ENCODE assay signal across 8 mouse cellular contexts in genomic region chr1:41555607-41556006, GRCm38 (mm10).
DNase-seq lines count a peak whose midpoint lies in the region; ATAC-seq and TF ChIP-seq lines count a peak whose summit lies in the region.

No protein-coding gene starts in this region.

- H3K4me1 ChIP-seq in embryonic facial prominence, embryonic 14.5 days (ENCODE audit: control insufficient read depth, insufficient read depth, low read length): no peaks in the 10 kb centered on the region
- H3K4me1 ChIP-seq in embryonic facial prominence, embryonic 10.5 days: no peaks in the 10 kb centered on the region
- H3K4me1 ChIP-seq in lung, adult 2 months (ENCODE audit: control insufficient read depth, insufficient read depth, low read length): no peaks in the 10 kb centered on the region

- H3K4me3 ChIP-seq in embryonic facial prominence, embryonic 14.5 days (ENCODE audit: low read depth, low read length): no peak overlapping the region
- no peak overlapping the region for H3K4me3 ChIP-seq in embryonic facial prominence, embryonic 10.5 days
- H3K4me3 ChIP-seq in lung, adult 2 months (replicated peaks; ENCODE audit: extremely low read depth, low read depth, low read length): no peak overlapping the region

- no peaks in the 10 kb centered on the region for H3K36me3 ChIP-seq in embryonic facial prominence, embryonic 14.5 days (ENCODE audit: control insufficient read depth, insufficient read depth, low read length)
- H3K36me3 ChIP-seq in embryonic facial prominence, embryonic 10.5 days (replicated peaks): no peaks in the 10 kb centered on the region

- H3K4me2 ChIP-seq in embryonic facial prominence, embryonic 14.5 days (ENCODE audit: low read depth, low read length): no peak overlapping the region

- TF ChIP-seq POLR2A in lung, adult 2 months (IDR thresholded peaks at IDR 0.05; ENCODE audit: borderline replicate concordance, extremely low read depth, low read depth, low read length): no peak

- H3K27ac ChIP-seq in embryonic facial prominence, embryonic 14.5 days (replicated peaks; ENCODE audit: low read depth, low read length): no peak overlapping the region
- no peak overlapping the region for H3K27ac ChIP-seq in embryonic facial prominence, embryonic 10.5 days (replicated peaks)

- no peak for TF ChIP-seq CTCF in lung, adult 2 months (IDR thresholded peaks at IDR 0.05; ENCODE audit: insufficient read depth, low read length)

- no peaks in the 10 kb centered on the region for H3K9me3 ChIP-seq in embryonic facial prominence, embryonic 14.5 days (ENCODE audit: control insufficient read depth, low read length)
- no peaks in the 10 kb centered on the region for H3K9me3 ChIP-seq in embryonic facial prominence, embryonic 10.5 days

- DNase-seq in embryonic facial prominence, embryonic 14.5 days (ENCODE audit: low spot score): peak; percentile 67
- DNase-seq in embryonic facial prominence, embryonic 10.5 days (ENCODE audit: low spot score): no peak
- DNase-seq in lung, adult 18-20 months: peak; percentile 19 to 26
- no peak for DNase-seq in lung, adult 2 months
- peak; percentile 81 to 87 for DNase-seq in heart, postnatal 10 days
- DNase-seq in lung, postnatal 4 days: peak; percentile 28 to 59
- DNase-seq in left cerebral cortex, adult 9 months (ENCODE audit: low spot score in 2 of 2): no peak
- DNase-seq in spleen, postnatal 10 days (ENCODE audit: low spot score in 2 of 2): no peak

- no peaks in the 10 kb centered on the region for H3K27me3 ChIP-seq in embryonic facial prominence, embryonic 14.5 days (replicated peaks; ENCODE audit: control insufficient read depth, insufficient read depth, low read length)
- no peaks in the 10 kb centered on the region for H3K27me3 ChIP-seq in embryonic facial prominence, embryonic 10.5 days (replicated peaks; ENCODE audit: low read depth, poor library complexity, severe bottlenecking)

- intact Hi-C loops in heart, postnatal 10 days (cut with DNase I): no loop called here

- 51% methylated on average over 2 of the region's 2 CpGs for WGBS in embryonic facial prominence, embryonic 14.5 days
- WGBS in embryonic facial prominence, embryonic 10.5 days: 60% methylated on average over 2 of the region's 2 CpGs
- 17% methylated on average over 2 of the region's 2 CpGs for WGBS in lung, adult 2 months

- peak; percentile 70; the same call in 1 of the 2 replicates for ATAC-seq in embryonic facial prominence, embryonic 14.5 days (ENCODE audit: low read depth)

- no peak overlapping the region for H3K9ac ChIP-seq in embryonic facial prominence, embryonic 14.5 days (ENCODE audit: low read depth, low read length)

Comparison
In these comparisons a context has a peak if more than half of its experiments do, and no peak if none do; other contexts are left out.
1. DNase-seq: peak in embryonic facial prominence, embryonic 14.5 days (single experiment), lung, adult 18-20 months (2 of 2), heart, postnatal 10 days (2 of 2) and lung, postnatal 4 days (2 of 2); none in embryonic facial prominence, embryonic 10.5 days (single experiment), lung, adult 2 months (single experiment), left cerebral cortex, adult 9 months (0 of 2) and spleen, postnatal 10 days (0 of 2).